Mouse (Mus musculus) cerebellum, adult 9-11 months (tissue): ENCODE results near the gene Acot13.
"Not testable (repeated sequence)": the region's sequence is repeated elsewhere in the genome, so short reads cannot be mapped to it uniquely, and the experiment has no call there.

Experiments
- DNase-seq: peaks from one replicate; pipeline ENCODE4 v3.0.0; 2022

Gene Acot13

GRCm38 (mm10) chr13:24831353-24832130 lies at the start of gene Acot13, which contains the start of gene Tdp2:
Gene Acot13 (minus strand): TSS chr13:24831540.
Gene Tdp2 (plus strand): TSS chr13:24831679.
- peak; percentile 97 for DNase-seq

GRCm38 (mm10) chr13:24880704-24881103 lies 49.4 kb upstream of the Acot13 start:
- no peak for DNase-seq

GRCm38 (mm10) chr13:24880208-24880607 lies 48.9 kb upstream of the Acot13 start:
- DNase-seq, result no peak

GRCm38 (mm10) chr13:24879359-24880040 lies 48.2 kb upstream of the Acot13 start:
- no peak for DNase-seq

GRCm38 (mm10) chr13:24868233-24868632 lies 36.9 kb upstream of the Acot13 start:
- no peak for DNase-seq

GRCm38 (mm10) chr13:24867789-24868188 lies 36.4 kb upstream of the Acot13 start:
- no peak for DNase-seq

GRCm38 (mm10) chr13:24866430-24867402 lies 35.4 kb upstream of the Acot13 start:
- no peak for DNase-seq

GRCm38 (mm10) chr13:24862520-24862919 lies 31.2 kb upstream of the Acot13 start:
- DNase-seq, result peak; percentile 45

- no peak for DNase-seq
Observed at GRCm38 (mm10) chr13:24862021-24862420, 30.7 kb upstream of the Acot13 start.

GRCm38 (mm10) chr13:24861084-24861483 lies 29.7 kb upstream of the Acot13 start:
- DNase-seq, result no peak

- DNase-seq, result no peak
Observed at GRCm38 (mm10) chr13:24859115-24859514, 27.8 kb upstream of the Acot13 start.

GRCm38 (mm10) chr13:24852570-24852969 lies 21.2 kb upstream of the Acot13 start:
- no peak for DNase-seq

GRCm38 (mm10) chr13:24851989-24852388 lies 20.6 kb upstream of the Acot13 start:
- DNase-seq, result no peak

- no peak for DNase-seq
Observed at GRCm38 (mm10) chr13:24849318-24849717, 18.0 kb upstream of the Acot13 start.

GRCm38 (mm10) chr13:24844983-24845955 lies 13.9 kb upstream of the Acot13 start, which contains the start of gene D130043K22Rik:
Gene D130043K22Rik (plus strand): TSS chr13:24845135.
- peak; percentile 70 for DNase-seq

GRCm38 (mm10) chr13:24841702-24842101 lies 10.4 kb upstream of the Acot13 start:
- no peak for DNase-seq

GRCm38 (mm10) chr13:24839831-24840230 lies 8.5 kb upstream of the Acot13 start:
- no peak for DNase-seq

GRCm38 (mm10) chr13:24837765-24838164 lies 6.4 kb upstream of the Acot13 start:
- DNase-seq, result not testable (repeated sequence)

GRCm38 (mm10) chr13:24832811-24833155 lies 1.4 kb upstream of the Acot13 start:
- no peak for DNase-seq

GRCm38 (mm10) chr13:24832131-24832810 lies 931 bp upstream of the Acot13 start:
- DNase-seq, result no peak

GRCm38 (mm10) chr13:24830756-24831352 lies 486 bp downstream of the Acot13 start:
- DNase-seq, result peak; percentile 24
